Mouse (Mus musculus): ENCODE measurements around the gene Dlk1. TPM values are rescaled to one million over a fixed set of nuclear protein-coding genes. Genes with fewer than 3 reads are reported as not detected.

The Dlk1 gene
- total and polyA plus RNA-seq, 2 experiments from 2014 or later: 28.8 to 34.6 TPM

- 7% methylated on average over 19 of the region's 19 CpGs for WGBS
- peak; percentile 72; the same call in 1 of the 2 replicates for TF ChIP-seq CTCF (IDR thresholded peaks at IDR 0.05; ENCODE audit: low read depth)
- ATAC-seq (peak; percentile 71), DNase-seq (ENCODE audit: low spot score) (peak; percentile 64)
- Histone ChIP-seq H3K36me3 (ENCODE audit: insufficient read depth, low read length) (no peaks in the 10 kb centered on the region), H3K9me3 (ENCODE audit: low read length) (no peaks in the 10 kb centered on the region), H3K27me3 (ENCODE audit: insufficient read depth, low read length) (peaks cover 5% of the 10 kb centered on the region), H3K4me3 (ENCODE audit: low read length) (no peak overlapping the region), H3K9ac (replicated peaks; ENCODE audit: low read length) (no peak overlapping the region), H3K4me2 (ENCODE audit: low read depth, low read length) (peak overlapping the region; percentile 31), H3K4me1 (ENCODE audit: insufficient read depth, low read length) (peaks cover 21% of the 10 kb centered on the region), H3K27ac (no peak overlapping the region)
These were observed 7.0 kb upstream of the Dlk1 start for GRCm38 (mm10) chr12:109445499-109446235.

- no peak for ATAC-seq
- no peak for DNase-seq (ENCODE audit: low spot score)
These were observed 6.2 kb upstream of the Dlk1 start for GRCm38 (mm10) chr12:109446236-109446941.

GRCm38 (mm10) chr12:109449421-109450411 lies 2.9 kb upstream of the Dlk1 start:
- DNase-seq (ENCODE audit: low spot score) (peak; percentile 51), ATAC-seq (no peak)
- Histone ChIP-seq H3K27me3 (ENCODE audit: insufficient read depth, low read length) (peaks cover 38% of the 10 kb centered on the region), H3K27ac (no peak overlapping the region), H3K4me1 (ENCODE audit: insufficient read depth, low read length) (peaks cover 21% of the 10 kb centered on the region), H3K36me3 (ENCODE audit: insufficient read depth, low read length) (no peaks in the 10 kb centered on the region), H3K4me2 (ENCODE audit: low read depth, low read length) (peak overlapping the region; percentile 60), H3K4me3 (ENCODE audit: low read length) (peak overlapping the region; percentile 31), H3K9me3 (ENCODE audit: low read length) (no peaks in the 10 kb centered on the region), H3K9ac (replicated peaks; ENCODE audit: low read length) (peak overlapping the region; percentile 38; the same call in 1 of the 2 replicates)
- no peak for TF ChIP-seq CTCF (IDR thresholded peaks at IDR 0.05; ENCODE audit: low read depth)
- WGBS: under 1% methylated on average over 30 of the region's 30 CpGs

More at GRCm38 (mm10) chr12:109446236-109446941, 6.2 kb upstream of the Dlk1 start:
- H3K4me2 ChIP-seq (ENCODE audit: low read depth, low read length): peak overlapping the region; percentile 31
- no peaks in the 10 kb centered on the region for H3K36me3 ChIP-seq (ENCODE audit: insufficient read depth, low read length)
- no peaks in the 10 kb centered on the region for H3K9me3 ChIP-seq (ENCODE audit: low read length)
- WGBS: 7% methylated on average over 18 of the region's 18 CpGs
- H3K27ac ChIP-seq: no peak overlapping the region
- H3K9ac ChIP-seq (replicated peaks; ENCODE audit: low read length): no peak overlapping the region
- peaks cover 12% of the 10 kb centered on the region for H3K27me3 ChIP-seq (ENCODE audit: insufficient read depth, low read length)
- no peak; the same call in 1 of the 2 replicates for TF ChIP-seq CTCF (IDR thresholded peaks at IDR 0.05; ENCODE audit: low read depth)
- H3K4me3 ChIP-seq (ENCODE audit: low read length): no peak overlapping the region
- peaks cover 21% of the 10 kb centered on the region for H3K4me1 ChIP-seq (ENCODE audit: insufficient read depth, low read length)

- Histone ChIP-seq H3K9ac (replicated peaks; ENCODE audit: low read length) (peak overlapping the region; percentile 30), H3K9me3 (ENCODE audit: low read length) (no peaks in the 10 kb centered on the region), H3K4me2 (ENCODE audit: low read depth, low read length) (peak overlapping the region; percentile 64), H3K4me3 (ENCODE audit: low read length) (peak overlapping the region; percentile 39), H3K27ac (no peak overlapping the region), H3K27me3 (ENCODE audit: insufficient read depth, low read length) (peaks cover 56% of the 10 kb centered on the region), H3K4me1 (ENCODE audit: insufficient read depth, low read length) (peaks cover 10% of the 10 kb centered on the region), H3K36me3 (ENCODE audit: insufficient read depth, low read length) (no peaks in the 10 kb centered on the region)
- TF ChIP-seq CTCF (IDR thresholded peaks at IDR 0.05; ENCODE audit: low read depth): no peak
- ATAC-seq (peak; percentile 34; the same call in 1 of the 2 replicates), DNase-seq (ENCODE audit: low spot score) (peak; percentile 64)
- 1% methylated on average over 55 of the region's 96 CpGs for WGBS
These were observed 708 bp downstream of the Dlk1 start for GRCm38 (mm10) chr12:109453065-109453997.

- ATAC-seq (no peak), DNase-seq (ENCODE audit: low spot score) (no peak)
- 22% methylated on average over 13 of the region's 13 CpGs for WGBS
- H3K27ac ChIP-seq: no peak overlapping the region
- H3K36me3 ChIP-seq (ENCODE audit: insufficient read depth, low read length): no peaks in the 10 kb centered on the region
- H3K4me3 ChIP-seq (ENCODE audit: low read length): no peak overlapping the region
- peaks cover 56% of the 10 kb centered on the region for H3K27me3 ChIP-seq (ENCODE audit: insufficient read depth, low read length)
- TF ChIP-seq CTCF (IDR thresholded peaks at IDR 0.05; ENCODE audit: low read depth): no peak
- H3K9ac ChIP-seq (replicated peaks; ENCODE audit: low read length): no peak overlapping the region
- no peaks in the 10 kb centered on the region for H3K9me3 ChIP-seq (ENCODE audit: low read length)
- H3K4me2 ChIP-seq (ENCODE audit: low read depth, low read length): peak overlapping the region; percentile 64; the same call in 1 of the 2 replicates
- H3K4me1 ChIP-seq (ENCODE audit: insufficient read depth, low read length): peaks cover 13% of the 10 kb centered on the region
These were observed 1.5 kb downstream of the Dlk1 start for GRCm38 (mm10) chr12:109454137-109454536.
